Mouse (Mus musculus) ovary, postnatal 14 days (tissue): ENCODE measurements around the gene Iba57.

Experiments
- DNase-seq: peaks from one replicate; pipeline ENCODE4 v3.0.0; 2022; ENCODE audit warnings: low spot score

Iba57 gene

GRCm38 (mm10) chr11:59174189-59174838, 10.8 kb upstream of the Iba57 start:
- DNase-seq = no peak

DNA sequence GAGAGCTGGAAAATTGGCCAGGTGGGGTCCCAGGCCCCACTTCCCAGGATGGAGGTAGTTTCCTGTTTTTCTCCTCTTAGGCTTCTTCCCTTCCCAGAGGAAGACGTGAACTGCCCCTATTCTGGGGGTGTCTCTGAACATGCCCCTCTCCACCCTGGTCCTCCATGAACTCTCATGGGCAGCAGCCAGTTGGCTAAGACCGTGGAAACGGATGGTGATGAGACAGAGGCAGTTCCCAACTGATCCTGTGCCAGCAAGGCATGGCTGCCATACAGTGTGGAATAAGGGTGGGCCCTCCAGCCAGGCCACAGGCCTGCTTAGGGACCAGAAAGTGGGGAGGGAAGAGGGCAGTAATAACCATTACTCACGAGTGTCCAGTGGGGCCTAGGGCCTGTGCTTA, 7.0 kb upstream of the Iba57 start:
- no peak for DNase-seq

DNA sequence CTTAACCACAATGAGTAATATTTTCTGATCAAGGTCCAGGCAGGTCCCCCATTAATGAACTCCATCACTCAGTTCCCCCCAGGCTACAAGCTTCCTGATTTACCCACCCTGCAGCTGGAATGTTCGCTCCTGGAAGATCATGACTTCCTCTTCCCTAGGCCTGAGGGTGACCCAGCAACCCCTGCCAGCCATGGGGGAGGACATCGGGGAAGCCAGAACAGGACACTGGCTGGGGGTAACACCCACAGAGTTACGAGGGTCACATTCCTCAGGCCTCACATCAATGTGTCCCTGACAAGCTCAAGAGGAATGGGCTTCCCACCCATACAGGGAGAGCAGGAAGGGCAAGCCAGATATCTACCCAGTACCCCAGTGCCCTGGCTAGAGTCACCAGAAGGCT, 6.3 kb upstream of the Iba57 start:
- DNase-seq = no peak

GRCm38 (mm10) chr11:59165616-59166241, 2.2 kb upstream of the Iba57 start:
- DNase-seq = no peak

- no peak for DNase-seq
Observed at GRCm38 (mm10) chr11:59164384-59164783, 845 bp upstream of the Iba57 start.

- no peak for DNase-seq
Observed at GRCm38 (mm10) chr11:59162443-59163254, 890 bp downstream of the Iba57 start.

DNA sequence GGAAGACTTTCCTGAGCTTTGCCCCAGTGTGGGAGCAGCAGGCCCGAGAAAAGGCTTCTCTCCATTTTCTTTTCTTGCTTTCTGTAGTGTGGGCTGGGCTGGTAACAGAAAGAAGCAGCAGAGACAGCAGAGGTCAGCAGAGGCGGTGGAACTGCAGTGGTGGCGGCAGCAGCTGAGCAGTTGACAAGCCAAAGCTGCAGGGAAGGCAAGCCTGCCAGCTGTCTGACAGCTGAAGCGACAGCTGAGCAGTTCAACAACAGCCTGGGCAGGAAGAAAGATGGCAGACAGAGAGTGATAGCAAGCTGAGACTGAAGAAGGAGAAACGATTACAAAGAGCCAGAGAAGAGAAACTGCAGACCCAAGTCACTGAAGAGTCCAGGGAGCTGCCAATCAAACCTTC, 2.1 kb downstream of the Iba57 start:
- DNase-seq = no peak

- no peak for DNase-seq
Observed at GRCm38 (mm10) chr11:59159558-59159957, 4.0 kb downstream of the Iba57 start.

DNA sequence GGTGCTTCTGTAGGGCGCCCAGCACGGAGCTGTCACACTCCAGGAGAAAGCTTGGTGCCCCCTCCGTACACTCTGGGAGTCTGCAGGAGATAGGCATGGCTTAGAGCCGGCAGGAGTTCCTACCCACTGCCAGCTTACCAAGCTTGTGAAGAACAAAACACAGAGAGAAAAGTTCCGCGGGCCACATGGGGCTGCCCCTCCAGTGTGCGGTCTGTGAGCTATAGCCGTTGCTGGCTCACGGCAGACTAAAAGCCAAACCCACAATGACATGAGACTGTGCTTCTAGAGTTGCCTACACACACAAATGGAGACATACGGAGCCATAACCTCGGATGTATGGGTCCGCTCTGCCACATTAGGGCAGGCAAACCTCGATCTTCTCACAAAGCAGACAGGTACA, 4.4 kb downstream of the Iba57 start:
- no peak for DNase-seq

DNA sequence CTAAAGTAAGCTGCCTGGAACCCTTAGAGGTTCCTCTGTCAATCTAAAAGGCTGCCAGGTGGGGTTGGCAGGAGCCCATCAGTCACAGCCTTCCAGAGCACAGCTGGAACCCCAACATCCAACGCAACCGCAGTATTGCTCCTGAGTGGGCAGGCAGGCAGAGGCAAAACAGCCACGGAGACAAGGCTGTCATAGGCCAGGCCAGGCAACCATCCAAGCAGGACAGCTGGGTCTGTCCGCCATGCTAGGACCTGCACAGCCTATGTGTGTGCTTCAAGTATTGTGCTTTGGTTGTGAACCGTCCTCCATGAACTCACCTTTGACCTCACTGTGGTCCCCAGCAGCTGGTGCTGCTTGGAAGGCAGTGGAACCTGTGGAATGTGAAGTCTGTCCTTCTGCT, 7.6 kb downstream of the Iba57 start:
- DNase-seq = no peak

GRCm38 (mm10) chr11:59154220-59154619, 9.3 kb downstream of the Iba57 start:
- DNase-seq = no peak

DNA sequence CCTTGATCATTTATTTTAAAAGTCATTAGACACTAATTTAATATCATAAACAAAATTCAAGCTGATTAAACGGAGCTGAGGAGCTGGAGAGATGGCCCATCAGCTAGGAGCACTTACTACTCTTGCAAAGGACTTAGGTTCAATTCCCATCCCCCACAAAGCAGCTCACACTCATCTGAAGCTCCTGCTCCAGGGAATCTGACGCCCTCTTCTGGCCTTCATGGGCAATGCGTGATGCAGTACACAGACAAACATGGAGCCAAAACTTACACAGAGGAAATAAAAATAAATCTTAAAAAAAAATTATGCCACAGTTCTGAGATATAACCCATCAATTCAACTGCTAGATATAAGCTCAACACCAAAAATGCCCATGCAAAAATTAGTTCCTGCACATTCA, 11.8 kb downstream of the Iba57 start:
- no peak for DNase-seq

- no peak for DNase-seq
Observed at GRCm38 (mm10) chr11:59149302-59149701, 14.2 kb downstream of the Iba57 start.

GRCm38 (mm10) chr11:59142962-59143361, 20.6 kb downstream of the Iba57 start:
- no peak for DNase-seq

DNA sequence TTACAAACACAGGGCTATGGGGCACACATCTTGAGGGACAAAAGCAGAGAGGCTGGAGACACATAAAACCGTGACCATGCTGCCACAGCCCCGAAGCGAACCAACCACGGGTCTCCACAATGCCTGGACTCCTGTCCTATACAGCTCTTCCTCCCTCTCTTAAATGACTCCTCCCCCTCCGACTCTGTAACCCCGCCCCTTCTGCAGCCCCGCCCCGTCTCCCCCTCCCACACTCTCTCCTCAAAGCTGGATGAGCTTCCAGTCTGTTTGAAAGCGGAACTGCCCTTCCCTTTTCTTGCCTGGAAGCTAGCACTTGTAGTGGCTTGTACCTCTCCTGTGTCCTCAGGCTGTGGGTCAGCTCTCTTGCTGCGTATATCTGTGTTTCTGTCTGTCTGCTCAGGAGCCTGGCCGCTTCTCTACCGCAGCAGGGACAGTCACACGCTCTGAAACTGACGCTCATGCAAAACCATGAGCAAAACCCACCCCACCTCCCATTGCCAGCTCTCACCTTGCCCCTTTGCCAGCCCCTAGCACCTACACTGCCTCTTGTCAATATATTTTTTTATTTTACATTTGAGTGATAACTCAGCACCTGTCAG, 21.7 kb downstream of the Iba57 start:
- no peak for DNase-seq

DNA sequence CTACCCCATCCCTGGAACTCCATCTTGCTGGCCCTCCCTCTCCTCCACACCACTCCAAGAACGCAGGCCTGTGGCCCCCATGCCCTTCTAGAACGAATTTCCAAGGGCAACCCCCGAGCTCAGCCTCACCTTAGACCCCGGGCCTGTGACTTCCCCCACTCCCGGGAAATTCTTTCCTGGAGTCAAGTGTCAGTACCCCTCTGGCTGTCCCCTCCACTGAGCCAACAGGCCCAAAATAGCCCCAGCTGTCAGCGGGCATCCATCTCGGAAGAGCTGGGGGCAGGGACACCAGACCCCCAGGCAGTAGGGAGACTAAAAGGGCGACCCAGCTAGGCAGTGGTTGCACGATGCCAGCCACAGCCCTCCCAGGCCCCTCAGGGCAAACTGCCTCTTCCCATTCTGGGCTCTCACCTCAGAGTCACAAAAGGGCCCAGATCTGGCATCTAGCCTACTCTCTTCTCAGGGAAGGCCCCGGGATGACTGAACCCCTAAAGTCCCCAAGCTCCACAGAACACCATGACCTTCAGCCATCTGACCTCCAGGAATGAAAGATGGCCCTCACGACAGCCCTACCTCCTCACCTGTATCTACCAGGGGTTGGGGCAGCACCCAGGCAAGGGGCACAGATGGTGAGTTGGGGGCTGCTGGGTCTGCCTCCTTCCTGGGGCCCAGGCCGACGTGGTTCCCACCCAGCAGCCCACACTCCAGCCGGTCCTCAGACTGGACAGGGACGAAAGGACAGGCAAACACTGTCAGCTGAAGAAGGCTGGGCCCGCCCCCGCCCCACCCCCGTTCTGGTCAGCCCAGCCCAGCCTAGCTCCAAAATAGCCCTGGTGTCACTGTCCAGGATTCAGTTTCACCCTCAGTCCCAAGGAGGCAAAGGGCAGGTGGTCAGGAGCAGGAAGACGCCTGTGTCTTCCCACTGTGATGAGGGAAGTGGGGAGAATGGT, 24.7 kb downstream of the Iba57 start:
- DNase-seq = no peak

GRCm38 (mm10) chr11:59136994-59137706, 26.4 kb downstream of the Iba57 start:
- no peak for DNase-seq

DNA sequence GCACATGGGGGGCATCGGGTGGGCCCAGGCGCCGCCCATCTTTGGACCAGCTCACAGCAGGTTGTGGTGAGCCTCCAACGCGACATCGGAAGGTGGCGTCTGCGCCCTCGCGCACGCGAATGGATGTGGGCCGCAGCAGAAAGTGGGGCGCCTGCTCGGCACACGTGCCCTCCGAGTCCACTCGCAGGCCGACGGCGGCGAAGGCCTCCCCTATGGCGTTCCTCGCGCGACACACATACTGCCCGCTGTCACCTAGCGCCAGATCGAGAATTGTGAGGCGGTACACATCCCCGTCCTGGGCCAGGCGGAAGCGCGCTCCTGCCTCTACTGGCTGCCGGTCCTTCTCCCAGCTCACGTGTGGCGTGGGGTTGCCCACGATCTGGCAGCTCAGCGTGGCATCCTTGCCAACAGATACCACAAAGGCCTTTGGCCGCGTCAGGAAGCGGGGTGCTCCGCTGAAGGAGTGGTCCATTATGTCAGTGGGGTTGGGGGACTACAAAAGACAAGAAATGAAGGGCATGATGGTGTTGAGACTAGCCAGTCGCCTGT, 27.6 kb downstream of the Iba57 start, which contains the start of gene Obscn:
TSS of gene Obscn (minus strand) at position 499 of the 549 bp plus-strand sequence.
- DNase-seq = no peak

DNA sequence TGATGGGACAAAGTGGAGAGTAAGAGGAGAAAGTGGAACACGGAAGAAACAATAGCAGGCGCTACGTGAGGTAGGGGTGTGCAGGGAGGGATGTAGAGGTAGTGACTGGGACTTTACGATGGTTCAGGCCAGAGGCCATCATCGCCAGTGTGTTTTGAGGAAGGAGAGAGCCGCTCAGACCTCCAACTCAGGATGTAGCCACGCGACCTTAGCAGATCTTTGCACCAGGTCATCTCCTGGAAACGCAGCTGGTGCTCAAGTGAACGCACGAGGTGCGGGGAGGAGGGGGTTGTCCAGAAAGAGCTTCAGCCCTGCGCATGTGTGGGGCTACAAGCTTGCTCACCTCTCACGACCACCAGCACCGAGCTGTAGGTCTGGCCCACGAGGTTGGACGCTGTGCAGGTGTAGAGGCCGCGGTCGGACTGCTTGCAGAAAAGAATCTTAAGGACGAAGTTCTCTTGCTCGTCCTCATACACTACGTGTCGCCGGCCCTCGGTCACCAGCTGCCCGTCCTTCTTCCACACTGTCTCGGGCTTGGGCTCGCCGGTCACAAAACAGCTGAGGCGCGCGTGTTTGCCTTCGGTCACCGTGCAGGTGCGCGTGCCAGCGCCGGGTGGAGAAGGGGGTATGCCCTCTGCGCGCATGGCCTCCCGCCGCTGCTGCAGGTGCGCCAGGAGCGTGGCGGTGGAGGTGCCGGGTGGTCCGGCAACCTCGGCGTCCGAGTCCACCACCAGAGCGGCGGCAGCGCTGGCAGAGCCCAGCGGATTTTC, 28.3 kb downstream of the Iba57 start:
- DNase-seq = no peak
